Mouse (Mus musculus): ENCODE measurements at regions not wholly inside any gene's neighbourhood (a gene's known extent, or its start where the extent isn't known, plus 50 kb on each side); places are given as distances from the start of the nearest gene placed in this dataset.

DNA sequence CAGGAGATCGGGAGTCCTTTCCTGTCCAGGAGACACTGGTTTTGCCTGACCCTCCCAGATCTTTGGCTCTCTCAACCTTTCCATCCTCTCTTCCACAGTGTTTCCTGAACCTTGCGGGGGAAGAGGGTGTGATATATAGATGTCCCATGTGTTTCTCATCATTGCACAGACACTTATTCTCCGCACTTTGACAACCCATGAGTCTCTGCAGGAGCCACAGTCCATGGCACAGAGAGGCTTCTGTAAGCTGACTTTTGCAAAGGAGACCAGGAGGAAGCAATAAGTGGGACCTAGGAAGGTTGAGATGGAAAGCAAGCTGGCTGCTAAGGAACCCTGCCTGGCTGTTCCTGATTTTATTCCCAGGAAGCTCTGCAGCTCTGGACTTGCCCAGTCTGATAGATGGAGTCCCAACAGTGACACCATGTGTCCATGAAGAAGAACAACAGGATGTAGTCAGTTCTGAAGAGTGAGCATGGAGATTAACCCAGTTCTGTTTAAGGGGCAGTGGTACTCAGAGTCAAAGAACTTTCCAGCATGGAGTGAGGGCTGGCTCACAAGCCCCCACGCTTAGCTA lies 201.4 kb upstream of the Castor2 start:
- TF ChIP-seq CTCF (conservative IDR thresholded peaks at IDR 0.05; ENCODE audit: insufficient read depth, insufficient read length, low read depth, low read length) (peak; percentile 50; the same call in 1 of the 2 replicates), POLR2A (IDR thresholded peaks at IDR 0.05; ENCODE audit: low read depth, low read length) (no peak)
